Mouse (Mus musculus): ENCODE data around the gene Ssmem1. TPM values are rescaled to one million over a fixed set of nuclear protein-coding genes. Genes with fewer than 3 reads are reported as not detected.

Gene Ssmem1
- polyA plus RNA-seq, 1 experiment from 2014 or later, result 0.20 TPM

DNA sequence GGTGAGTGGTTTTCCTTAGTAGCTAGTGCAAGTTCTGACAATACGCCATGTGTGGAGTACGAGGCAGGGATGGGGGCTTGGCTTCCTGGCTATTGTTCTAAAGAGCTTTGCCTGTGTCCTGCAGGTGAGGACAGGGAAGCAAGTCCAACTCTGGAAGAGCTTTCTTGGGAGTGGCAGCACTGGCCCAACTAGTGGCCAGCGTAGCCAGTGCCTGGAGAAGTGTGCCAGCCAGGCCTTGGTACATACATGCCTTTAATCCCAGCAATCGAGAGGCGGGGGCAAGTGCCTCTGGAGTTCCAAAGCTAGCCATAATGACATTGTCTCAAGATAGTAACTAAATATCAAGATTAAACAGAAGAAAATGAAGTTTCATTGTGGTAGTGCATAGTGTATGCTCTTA lies 642 bp downstream of the Ssmem1 start:
- peak overlapping the region; percentile 45; the same call in 1 of the 2 replicates for H3K9ac ChIP-seq (ENCODE audit: low read length)
- peaks cover 4% of the 10 kb centered on the region for H3K4me1 ChIP-seq (ENCODE audit: control insufficient read depth, insufficient read depth, low read length)
- 49% methylated on average over 5 of the region's 5 CpGs for WGBS
- peak overlapping the region; percentile 64 for H3K4me2 ChIP-seq (ENCODE audit: low read length)
- ATAC-seq, result 0 out of 2 replicates have a peak, but pooled peaks have one; percentile 4
- H3K4me3 ChIP-seq (ENCODE audit: low read depth, low read length), result no peak overlapping the region
- peak overlapping the region; percentile 73 for H3K27ac ChIP-seq (ENCODE audit: low read depth, low read length)
- H3K36me3 ChIP-seq (ENCODE audit: control insufficient read depth, insufficient read depth, low read length), result peaks cover 5% of the 10 kb centered on the region; the same call in 1 of the 2 replicates
- H3K9me3 ChIP-seq (replicated peaks; ENCODE audit: control insufficient read depth, low read length), result no peaks in the 10 kb centered on the region
- H3K27me3 ChIP-seq (replicated peaks; ENCODE audit: control insufficient read depth, insufficient read depth, low read length), result no peaks in the 10 kb centered on the region
- no peak for DNase-seq (ENCODE audit: low spot score)

DNA sequence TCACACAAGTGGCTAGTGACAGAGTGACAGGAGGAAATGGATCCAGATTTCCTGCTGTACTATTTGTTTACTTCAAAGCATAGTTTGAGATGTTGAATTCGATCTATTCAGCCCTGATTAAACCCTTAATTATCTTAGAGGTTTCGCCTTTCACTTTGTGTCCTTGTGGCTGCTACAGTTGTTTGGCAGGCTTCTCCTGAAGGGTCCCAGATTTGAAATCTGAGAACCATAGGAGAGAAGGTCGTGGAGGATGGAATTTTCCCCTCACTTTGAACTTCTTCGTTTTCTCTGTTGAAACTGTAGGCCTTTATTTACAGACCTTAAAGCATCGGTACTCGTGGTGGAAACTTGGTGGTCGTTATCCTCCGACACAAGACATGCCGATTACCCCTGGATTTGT lies 4.6 kb downstream of the Ssmem1 start:
- WGBS, result 10% methylated on average over 9 of the region's 9 CpGs

DNA sequence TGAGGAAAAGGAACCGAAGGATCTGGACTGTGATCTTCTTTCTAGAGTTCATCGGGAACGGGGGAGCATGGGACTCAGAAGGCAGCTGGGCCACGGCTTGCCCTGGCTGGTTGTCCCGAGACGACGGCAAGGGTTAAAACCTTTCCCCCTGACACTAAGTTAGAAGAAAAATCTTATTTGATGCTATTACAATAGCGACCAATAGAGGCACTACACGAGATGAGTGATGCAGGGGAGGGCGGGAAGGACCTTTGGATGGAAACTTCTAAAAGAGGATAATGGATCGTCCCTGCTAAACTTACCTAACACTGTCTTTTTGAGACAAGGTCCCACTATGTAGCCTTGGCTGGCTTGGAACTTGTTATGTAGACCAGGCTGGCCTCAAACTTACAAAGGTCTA lies 10.8 kb downstream of the Ssmem1 start:
- ATAC-seq (no peak), DNase-seq (ENCODE audit: low spot score) (no peak)
- Histone ChIP-seq H3K4me3 (ENCODE audit: low read depth, low read length) (no peak overlapping the region), H3K27me3 (replicated peaks; ENCODE audit: control insufficient read depth, insufficient read depth, low read length) (no peaks in the 10 kb centered on the region), H3K36me3 (ENCODE audit: control insufficient read depth, insufficient read depth, low read length) (no peaks in the 10 kb centered on the region), H3K27ac (ENCODE audit: low read depth, low read length) (no peak overlapping the region), H3K4me1 (ENCODE audit: control insufficient read depth, insufficient read depth, low read length) (peaks cover 5% of the 10 kb centered on the region), H3K9ac (ENCODE audit: low read length) (no peak overlapping the region), H3K4me2 (ENCODE audit: low read length) (no peak overlapping the region), H3K9me3 (replicated peaks; ENCODE audit: control insufficient read depth, low read length) (no peaks in the 10 kb centered on the region)
- WGBS, result 72% methylated on average over 11 of the region's 11 CpGs

More for the DNA sequence above, 4.6 kb downstream of the Ssmem1 start:
- Histone ChIP-seq H3K4me3 (ENCODE audit: low read depth, low read length) (no peak overlapping the region), H3K27me3 (replicated peaks; ENCODE audit: control insufficient read depth, insufficient read depth, low read length) (no peaks in the 10 kb centered on the region), H3K4me2 (ENCODE audit: low read length) (no peak overlapping the region), H3K9ac (ENCODE audit: low read length) (no peak overlapping the region), H3K4me1 (ENCODE audit: control insufficient read depth, insufficient read depth, low read length) (peaks cover 4% of the 10 kb centered on the region), H3K36me3 (ENCODE audit: control insufficient read depth, insufficient read depth, low read length) (no peaks in the 10 kb centered on the region), H3K9me3 (replicated peaks; ENCODE audit: control insufficient read depth, low read length) (no peaks in the 10 kb centered on the region), H3K27ac (ENCODE audit: low read depth, low read length) (no peak overlapping the region)
- DNase-seq (ENCODE audit: low spot score), result no peak
- ATAC-seq, result no peak

DNA sequence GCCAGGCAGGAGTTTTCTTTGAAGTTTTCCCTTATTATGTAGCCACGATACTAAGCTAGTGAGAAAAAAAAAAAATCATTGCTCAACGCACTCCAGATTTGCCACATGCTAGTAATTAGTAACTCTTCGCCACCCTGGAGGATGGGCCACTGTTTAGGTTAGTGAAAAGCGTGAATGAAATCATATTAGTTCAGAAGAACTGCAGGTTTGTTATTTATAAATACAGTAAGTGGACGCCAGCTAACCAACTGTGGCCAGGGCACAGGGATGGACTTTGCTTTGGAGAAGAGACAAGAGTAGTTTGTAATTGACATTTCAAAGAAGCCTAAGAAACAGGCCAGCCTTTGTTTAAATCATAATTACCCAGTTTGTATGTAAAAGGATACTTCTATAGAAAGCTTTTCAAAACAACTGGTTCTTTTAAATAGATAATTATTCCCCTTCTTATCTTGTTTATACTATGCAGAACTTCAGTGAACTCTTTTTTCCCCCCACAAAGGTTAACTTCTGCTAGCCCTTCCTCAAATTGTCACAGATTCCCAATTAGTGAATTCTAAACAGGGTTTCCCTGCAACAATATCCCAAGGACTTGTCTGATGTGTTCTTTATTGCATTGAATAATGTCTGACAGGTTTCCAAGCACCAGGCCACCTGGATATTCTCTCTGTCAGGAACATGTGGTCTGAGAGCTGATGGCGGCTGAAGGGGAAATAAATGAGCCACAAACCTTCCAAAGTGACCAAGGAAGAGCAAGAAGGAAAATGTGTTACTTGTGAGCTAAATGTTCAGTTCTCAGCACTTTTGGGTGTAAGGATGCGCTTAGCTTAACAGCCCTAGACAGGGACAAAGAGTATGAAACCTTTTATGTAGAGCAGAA lies 16.0 kb downstream of the Ssmem1 start:
- ATAC-seq (0 out of 2 replicates have a peak, but pooled peaks have one; percentile 29), DNase-seq (ENCODE audit: low spot score) (peak; percentile 49)
- Histone ChIP-seq H3K9ac (ENCODE audit: low read length) (0 out of 2 replicates have a peak overlapping the region, but pooled peaks have one; percentile 55), H3K4me2 (ENCODE audit: low read length) (no peak overlapping the region), H3K27ac (ENCODE audit: low read depth, low read length) (peak overlapping the region; percentile 90), H3K4me3 (ENCODE audit: low read depth, low read length) (no peak overlapping the region), H3K4me1 (ENCODE audit: control insufficient read depth, insufficient read depth, low read length) (peaks cover 27% of the 10 kb centered on the region), H3K27me3 (replicated peaks; ENCODE audit: control insufficient read depth, insufficient read depth, low read length) (no peaks in the 10 kb centered on the region), H3K36me3 (ENCODE audit: control insufficient read depth, insufficient read depth, low read length) (no peaks in the 10 kb centered on the region), H3K9me3 (replicated peaks; ENCODE audit: control insufficient read depth, low read length) (no peaks in the 10 kb centered on the region)
- WGBS, result 11% methylated on average over 7 of the region's 7 CpGs

DNA sequence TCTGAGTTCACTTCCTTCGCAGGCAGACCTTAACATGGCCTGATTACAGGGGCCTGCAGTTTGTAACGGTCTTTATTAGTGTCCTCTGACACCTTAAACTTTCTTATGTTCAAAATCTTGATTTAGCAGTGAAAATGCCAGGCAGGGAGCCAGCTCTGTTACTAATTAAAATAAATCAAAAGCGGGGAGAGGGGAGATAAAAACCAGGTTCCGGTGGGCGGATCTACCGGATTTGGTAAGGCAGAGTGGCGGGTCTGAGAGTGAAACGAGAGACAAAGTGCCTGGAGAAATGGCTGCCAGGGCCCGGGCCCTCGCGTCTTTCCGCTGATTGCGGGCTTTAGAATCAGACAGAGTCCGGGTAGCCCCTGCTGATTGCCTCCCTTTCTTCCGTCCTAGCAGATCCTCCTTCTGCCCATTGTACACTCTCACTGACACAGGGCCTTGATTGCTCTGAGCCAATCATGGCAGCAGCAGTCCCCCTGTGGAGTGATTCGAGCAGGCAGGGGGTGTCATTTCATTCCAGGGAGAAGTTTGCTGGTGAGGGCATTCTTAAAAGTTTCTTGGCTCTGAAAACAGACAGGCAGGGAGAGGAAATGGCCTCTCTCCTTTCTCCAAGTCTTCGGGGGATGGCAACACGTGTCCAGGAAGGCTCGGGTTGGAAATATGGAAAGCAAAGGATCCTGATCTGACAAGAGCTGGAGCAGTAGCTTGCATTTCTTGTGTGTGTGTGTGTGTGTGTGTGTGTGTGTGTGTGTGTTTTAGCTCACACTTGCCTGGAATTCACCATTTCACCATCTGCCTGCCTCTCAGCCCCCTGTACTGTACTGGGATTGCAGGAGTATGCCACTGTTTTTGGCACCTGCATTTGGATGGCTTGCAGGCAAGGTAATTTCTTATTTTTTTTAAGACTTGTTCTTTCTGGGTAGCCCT lies 17.2 kb downstream of the Ssmem1 start:
- H3K4me3 ChIP-seq (ENCODE audit: low read depth, low read length), result no peak overlapping the region
- H3K27ac ChIP-seq (ENCODE audit: low read depth, low read length), result peak overlapping the region; percentile 90
- H3K9me3 ChIP-seq (replicated peaks; ENCODE audit: control insufficient read depth, low read length), result no peaks in the 10 kb centered on the region
- DNase-seq (ENCODE audit: low spot score), result peak; percentile 80
- WGBS, result 2% methylated on average over 19 of the region's 19 CpGs
- H3K4me1 ChIP-seq (ENCODE audit: control insufficient read depth, insufficient read depth, low read length), result peaks cover 27% of the 10 kb centered on the region
- peak overlapping the region; percentile 55; the same call in 1 of the 2 replicates for H3K9ac ChIP-seq (ENCODE audit: low read length)
- no peaks in the 10 kb centered on the region for H3K27me3 ChIP-seq (replicated peaks; ENCODE audit: control insufficient read depth, insufficient read depth, low read length)
- H3K36me3 ChIP-seq (ENCODE audit: control insufficient read depth, insufficient read depth, low read length), result no peaks in the 10 kb centered on the region
- ATAC-seq, result peak; percentile 84
- peak overlapping the region; percentile 35 for H3K4me2 ChIP-seq (ENCODE audit: low read length)

DNA sequence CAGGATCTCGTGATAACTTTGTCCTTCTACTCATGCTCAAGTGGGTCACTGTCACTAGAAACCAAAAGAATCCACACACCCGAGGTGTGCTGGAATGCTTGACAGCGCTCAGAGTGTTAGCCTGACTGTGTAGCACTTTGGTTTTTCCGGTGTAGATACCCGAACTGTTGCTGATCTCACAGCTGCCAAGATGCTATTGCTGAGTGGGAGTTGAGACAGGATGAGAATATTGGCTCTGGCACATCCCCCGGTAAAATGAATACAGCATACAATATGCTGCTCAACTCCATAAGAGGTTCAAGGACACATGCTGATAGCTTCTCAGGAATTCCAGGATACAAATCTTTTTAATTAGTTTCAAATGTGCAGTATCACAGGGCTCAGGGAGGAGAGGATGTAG lies 19.2 kb downstream of the Ssmem1 start:
- no peak for ATAC-seq
- H3K27me3 ChIP-seq (replicated peaks; ENCODE audit: control insufficient read depth, insufficient read depth, low read length), result no peaks in the 10 kb centered on the region
- peaks cover 27% of the 10 kb centered on the region for H3K4me1 ChIP-seq (ENCODE audit: control insufficient read depth, insufficient read depth, low read length)
- H3K9me3 ChIP-seq (replicated peaks; ENCODE audit: control insufficient read depth, low read length), result no peaks in the 10 kb centered on the region
- peak; percentile 22 for DNase-seq (ENCODE audit: low spot score)
- no peaks in the 10 kb centered on the region for H3K36me3 ChIP-seq (ENCODE audit: control insufficient read depth, insufficient read depth, low read length)
- 64% methylated on average over 6 of the region's 6 CpGs for WGBS
- H3K27ac ChIP-seq (ENCODE audit: low read depth, low read length), result no peak overlapping the region
- no peak overlapping the region for H3K4me3 ChIP-seq (ENCODE audit: low read depth, low read length)
- no peak overlapping the region for H3K9ac ChIP-seq (ENCODE audit: low read length)
- H3K4me2 ChIP-seq (ENCODE audit: low read length), result no peak overlapping the region

DNA sequence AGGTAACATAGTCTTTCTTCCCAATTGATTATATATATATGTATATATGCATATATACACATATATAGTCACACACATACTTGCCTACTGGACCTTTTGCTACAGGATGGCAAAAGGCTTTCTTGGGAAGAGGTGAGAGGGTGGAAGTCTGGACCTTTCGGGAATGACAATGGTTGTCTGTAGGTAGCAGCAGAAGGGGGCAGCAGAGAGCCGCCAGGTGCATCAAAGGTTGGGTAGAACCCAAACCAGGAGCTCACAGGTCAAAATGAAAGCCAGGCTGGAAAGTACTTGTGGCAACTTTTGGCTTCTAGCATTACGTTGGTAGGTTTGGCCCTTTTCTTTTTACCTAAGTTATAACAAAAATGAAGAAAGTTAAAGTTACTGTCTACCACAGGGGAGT lies 25.7 kb downstream of the Ssmem1 start:
- Histone ChIP-seq H3K36me3 (ENCODE audit: control insufficient read depth, insufficient read depth, low read length) (no peaks in the 10 kb centered on the region), H3K4me2 (ENCODE audit: low read length) (no peak overlapping the region), H3K4me1 (ENCODE audit: control insufficient read depth, insufficient read depth, low read length) (no peaks in the 10 kb centered on the region), H3K27me3 (replicated peaks; ENCODE audit: control insufficient read depth, insufficient read depth, low read length) (no peaks in the 10 kb centered on the region), H3K9ac (ENCODE audit: low read length) (no peak overlapping the region), H3K9me3 (replicated peaks; ENCODE audit: control insufficient read depth, low read length) (0 out of 2 replicates have a peak, but pooled peaks cover 2% of the 10 kb centered on the region), H3K27ac (ENCODE audit: low read depth, low read length) (no peak overlapping the region), H3K4me3 (ENCODE audit: low read depth, low read length) (no peak overlapping the region)
- 41% methylated on average over 3 of the region's 3 CpGs for WGBS
- ATAC-seq, result no peak
- DNase-seq (ENCODE audit: low spot score), result no peak

DNA sequence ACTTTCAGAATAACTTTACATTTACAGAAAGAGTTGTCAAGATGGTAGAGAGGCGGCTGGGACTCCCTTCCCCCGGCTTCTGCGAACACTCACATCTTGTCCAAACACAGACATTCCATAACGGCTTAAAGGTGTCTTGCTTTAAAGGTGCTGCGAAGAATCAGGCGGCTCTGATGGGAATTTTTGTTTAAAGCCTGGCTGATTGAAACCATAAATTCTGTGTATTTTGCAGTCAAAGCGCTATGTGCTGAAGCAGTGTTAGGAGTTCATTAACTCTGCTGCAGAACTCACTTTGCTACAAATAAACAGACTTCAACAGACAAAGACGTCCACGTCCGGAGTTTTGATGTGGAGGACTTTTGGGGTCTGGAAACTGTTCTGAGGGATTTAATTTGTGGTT lies 28.6 kb downstream of the Ssmem1 start:
- no peaks in the 10 kb centered on the region for H3K36me3 ChIP-seq (ENCODE audit: control insufficient read depth, insufficient read depth, low read length)
- DNase-seq (ENCODE audit: low spot score) (no peak), ATAC-seq (no peak)
- H3K9ac ChIP-seq (ENCODE audit: low read length), result no peak overlapping the region
- no peak overlapping the region for H3K4me2 ChIP-seq (ENCODE audit: low read length)
- WGBS, result 62% methylated on average over 10 of the region's 10 CpGs
- H3K4me1 ChIP-seq (ENCODE audit: control insufficient read depth, insufficient read depth, low read length), result no peaks in the 10 kb centered on the region
- H3K9me3 ChIP-seq (replicated peaks; ENCODE audit: control insufficient read depth, low read length), result 0 out of 2 replicates have a peak, but pooled peaks cover 2% of the 10 kb centered on the region
- no peaks in the 10 kb centered on the region for H3K27me3 ChIP-seq (replicated peaks; ENCODE audit: control insufficient read depth, insufficient read depth, low read length)
- H3K4me3 ChIP-seq (ENCODE audit: low read depth, low read length), result no peak overlapping the region
- H3K27ac ChIP-seq (ENCODE audit: low read depth, low read length), result no peak overlapping the region

Measured in forebrain, embryonic 14.5 days (tissue).